11 mouse cellular contexts compared by ENCODE assay signal in the genomic region with DNA sequence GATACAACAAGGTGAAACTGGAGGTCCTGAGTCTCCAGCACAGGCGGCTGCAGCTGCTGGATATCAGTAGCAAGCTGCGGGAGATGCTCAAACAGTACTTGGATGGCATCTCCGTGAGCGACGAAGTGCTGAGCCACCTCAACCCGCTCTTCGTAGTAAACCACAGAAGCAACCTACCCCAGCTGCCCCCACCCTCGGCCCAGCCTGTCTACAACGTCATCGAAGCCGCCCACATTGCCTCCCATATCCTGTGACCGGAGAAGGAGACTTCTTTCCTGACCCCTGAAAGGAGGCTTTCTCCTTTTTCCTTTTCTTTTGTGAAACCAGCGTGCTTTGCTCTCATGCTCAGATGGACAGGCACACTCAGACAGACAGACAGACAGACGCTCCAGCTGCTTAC. TPM values are rescaled to one million over a fixed set of nuclear protein-coding genes. Genes with fewer than 3 reads are reported as not detected.
DNase-seq lines count a peak whose midpoint lies in the region; ATAC-seq lines count a peak whose summit lies in the region.
"Had no signal": no experiment of that assay in that cellular context is flagged by ENCODE, and none has a peak within 500 bp of the region (broad histone marks: within the 10 kb centered on the region; RNA-seq: fewer than 3 reads in every experiment).

No protein-coding gene starts in this region.

- no peak overlapping the region for H3K4me2 ChIP-seq in hindbrain, embryonic 12.5 days (replicated peaks)
- H3K4me2 ChIP-seq: limb, embryonic 15.5 days had no signal

- H3K9ac ChIP-seq in hindbrain, embryonic 12.5 days = no peak overlapping the region
- H3K9ac ChIP-seq: limb, embryonic 15.5 days had no signal

- H3K4me3 ChIP-seq in hindbrain, embryonic 10.5 days = no peak overlapping the region
- no peak overlapping the region for H3K4me3 ChIP-seq in hindbrain, embryonic 12.5 days
- H3K4me3 ChIP-seq: limb, embryonic 15.5 days had no signal

- ATAC-seq in hindbrain, embryonic 12.5 days (ENCODE audit: low FRiP score) = no peak
- ATAC-seq in megakaryocyte progenitor cell, adult 5-6 weeks (replicated peaks; ENCODE audit: poor library complexity) = peak; percentile 67
- ATAC-seq: intestine, postnatal 0 days had no signal

- WGBS in hindbrain, embryonic 10.5 days = 60% methylated on average over 14 of the region's 14 CpGs
- 55% methylated on average over 14 of the region's 14 CpGs for WGBS in hindbrain, embryonic 12.5 days

- H3K27me3 ChIP-seq in hindbrain, embryonic 10.5 days (ENCODE audit: insufficient read depth, poor library complexity, severe bottlenecking) = peaks cover 52% of the 10 kb centered on the region
- peaks cover 36% of the 10 kb centered on the region for H3K27me3 ChIP-seq in hindbrain, embryonic 12.5 days
- H3K27me3 ChIP-seq: limb, embryonic 15.5 days had no signal

- peak; percentile 18 for DNase-seq in hindbrain, embryonic 10.5 days (ENCODE audit: low spot score)
- DNase-seq in Muller cell, postnatal 12 days (ENCODE audit: inconsistent ontology term) = peak; percentile 41
- peak; percentile 32 for DNase-seq in heart, postnatal 4 days
- DNase-seq in cerebellum, adult 18-20 months = no peak
- DNase-seq in right cerebral cortex, postnatal 4 days = no peak

- 0 out of 2 replicates have a peak overlapping the region, but pooled peaks have one; percentile 35 for H3K27ac ChIP-seq in hindbrain, embryonic 10.5 days
- H3K27ac ChIP-seq in hindbrain, embryonic 12.5 days = no peak overlapping the region
- H3K27ac ChIP-seq: limb, embryonic 15.5 days had no signal

- H3K4me1 ChIP-seq in hindbrain, embryonic 10.5 days (replicated peaks) = peaks cover 53% of the 10 kb centered on the region
- peaks cover 23% of the 10 kb centered on the region for H3K4me1 ChIP-seq in hindbrain, embryonic 12.5 days

- H3K36me3 ChIP-seq in hindbrain, embryonic 10.5 days = no peaks in the 10 kb centered on the region
- no peaks in the 10 kb centered on the region for H3K36me3 ChIP-seq in hindbrain, embryonic 12.5 days
- H3K36me3 ChIP-seq: limb, embryonic 15.5 days had no signal

- no peaks in the 10 kb centered on the region for H3K9me3 ChIP-seq in hindbrain, embryonic 10.5 days
- no peaks in the 10 kb centered on the region for H3K9me3 ChIP-seq in hindbrain, embryonic 12.5 days (replicated peaks)
- H3K9me3 ChIP-seq: limb, embryonic 15.5 days had no signal

RNA-seq across cellular contexts. Expression of gene Fkbp11, which starts 5.1 kb away (rescaled TPM):
- 12.9 and 15.9 TPM in 2 replicates for polyA plus RNA-seq in hindbrain, embryonic 10.5 days (2016; fragmentation: Nextera tagmentation; extraction: Ambion mirVana)
- 14.3 and 15.1 TPM in 2 replicates for polyA plus RNA-seq in hindbrain, embryonic 12.5 days (2016; fragmentation: Nextera tagmentation; extraction: Ambion mirVana)
- 10 to 100 TPM; 11.0 to 12.8 TPM for total RNA-seq in heart, postnatal 4 days (2021)
- total RNA-seq in megakaryocyte progenitor cell, adult 5-6 weeks (2015) = 45.2 and 50.0 TPM in 2 replicates
- total RNA-seq in megakaryocyte progenitor cell, adult 5-6 weeks (2017) = 35.5 and 62.3 TPM in 2 replicates

RNA-seq across cellular contexts. Expression of gene Ccdc65, which starts 14.8 kb away (rescaled TPM):
- polyA plus RNA-seq in hindbrain, embryonic 10.5 days (2016; fragmentation: Nextera tagmentation; extraction: Ambion mirVana) = 1.7 and 3.1 TPM in 2 replicates
- 3.1 and 3.5 TPM in 2 replicates for polyA plus RNA-seq in hindbrain, embryonic 12.5 days (2016; fragmentation: Nextera tagmentation; extraction: Ambion mirVana)
- under 1 TPM; 0.38 to 0.55 TPM for total RNA-seq in heart, postnatal 4 days (2021)
- not detected in 2 replicates for total RNA-seq in megakaryocyte progenitor cell, adult 5-6 weeks (2015)
- total RNA-seq in megakaryocyte progenitor cell, adult 5-6 weeks (2017) = not detected in 2 replicates
- total RNA-seq: gastrocnemius, adult 18-20 months had no signal

RNA-seq across cellular contexts. Expression of gene Arf3, which starts 40.2 kb away (rescaled TPM):
- polyA plus RNA-seq in hindbrain, embryonic 10.5 days (2016; fragmentation: Nextera tagmentation; extraction: Ambion mirVana) = 42.6 and 45.1 TPM in 2 replicates
- 65.1 and 65.2 TPM in 2 replicates for polyA plus RNA-seq in hindbrain, embryonic 12.5 days (2016; fragmentation: Nextera tagmentation; extraction: Ambion mirVana)
- 10 to 100 TPM; 40.9 to 43.7 TPM for total RNA-seq in heart, postnatal 4 days (2021)
- 32.3 and 35.2 TPM in 2 replicates for total RNA-seq in megakaryocyte progenitor cell, adult 5-6 weeks (2015)
- total RNA-seq in megakaryocyte progenitor cell, adult 5-6 weeks (2017) = 32.2 and 36.9 TPM in 2 replicates

RNA-seq across cellular contexts. Expression of gene Rnd1, which starts 45.6 kb away (rescaled TPM):
- 3.7 and 5.8 TPM in 2 replicates for polyA plus RNA-seq in hindbrain, embryonic 10.5 days (2016; fragmentation: Nextera tagmentation; extraction: Ambion mirVana)
- polyA plus RNA-seq in hindbrain, embryonic 12.5 days (2016; fragmentation: Nextera tagmentation; extraction: Ambion mirVana) = 6.4 and 6.5 TPM in 2 replicates
- 1 to 10 TPM; 1.5 TPM for total RNA-seq in heart, postnatal 4 days (2021)
- 1.1 and 1.7 TPM in 2 replicates for total RNA-seq in megakaryocyte progenitor cell, adult 5-6 weeks (2015)
- total RNA-seq in megakaryocyte progenitor cell, adult 5-6 weeks (2017) = 3.3 and 3.5 TPM in 2 replicates

RNA-seq across cellular contexts. Expression of gene Wnt10b, which starts 55.1 kb away (rescaled TPM):
- 0.21 and 0.44 TPM in 2 replicates for polyA plus RNA-seq in hindbrain, embryonic 10.5 days (2016; fragmentation: Nextera tagmentation; extraction: Ambion mirVana)
- 0.59 and 0.91 TPM in 2 replicates for polyA plus RNA-seq in hindbrain, embryonic 12.5 days (2016; fragmentation: Nextera tagmentation; extraction: Ambion mirVana)
- total RNA-seq in heart, postnatal 4 days (2021) = under 1 TPM; 0.36 to 0.50 TPM
- 0.22 TPM in 1 of 2 replicates, not detected in the other for total RNA-seq in megakaryocyte progenitor cell, adult 5-6 weeks (2015)
- total RNA-seq in megakaryocyte progenitor cell, adult 5-6 weeks (2017) = 0.54 TPM in 1 of 2 replicates, not detected in the other
- polyA plus RNA-seq: intestine, postnatal 0 days; midbrain, postnatal 0 days had no signal

Comparison
In these comparisons a context has a peak if more than half of its experiments do, and no peak if none do; other contexts are left out.
1. DNase-seq: peak in hindbrain, embryonic 10.5 days (single experiment), Muller cell, postnatal 12 days (single experiment) and heart, postnatal 4 days (single experiment); none in cerebellum, adult 18-20 months (0 of 2) and right cerebral cortex, postnatal 4 days (single experiment).